Mouse (Mus musculus) central nervous system, embryonic 18 days (tissue): ENCODE measurements around the gene Ddo. TPM values are rescaled to one million over a fixed set of nuclear protein-coding genes. Genes with fewer than 3 reads are reported as not detected.

Source experiments
- polyA plus RNA-seq: library from polyadenylated mRNA; depleted of rRNA; stranded (reverse); fragments of >200 nt; gene quantifications from 2 replicates; pipeline ENCODE4 v1.2.3, GENCODE M21; 2012; rRNA removed

Gene Ddo
- polyA plus RNA-seq = 0.96 and 2.0 TPM in 2 replicates

DNA sequence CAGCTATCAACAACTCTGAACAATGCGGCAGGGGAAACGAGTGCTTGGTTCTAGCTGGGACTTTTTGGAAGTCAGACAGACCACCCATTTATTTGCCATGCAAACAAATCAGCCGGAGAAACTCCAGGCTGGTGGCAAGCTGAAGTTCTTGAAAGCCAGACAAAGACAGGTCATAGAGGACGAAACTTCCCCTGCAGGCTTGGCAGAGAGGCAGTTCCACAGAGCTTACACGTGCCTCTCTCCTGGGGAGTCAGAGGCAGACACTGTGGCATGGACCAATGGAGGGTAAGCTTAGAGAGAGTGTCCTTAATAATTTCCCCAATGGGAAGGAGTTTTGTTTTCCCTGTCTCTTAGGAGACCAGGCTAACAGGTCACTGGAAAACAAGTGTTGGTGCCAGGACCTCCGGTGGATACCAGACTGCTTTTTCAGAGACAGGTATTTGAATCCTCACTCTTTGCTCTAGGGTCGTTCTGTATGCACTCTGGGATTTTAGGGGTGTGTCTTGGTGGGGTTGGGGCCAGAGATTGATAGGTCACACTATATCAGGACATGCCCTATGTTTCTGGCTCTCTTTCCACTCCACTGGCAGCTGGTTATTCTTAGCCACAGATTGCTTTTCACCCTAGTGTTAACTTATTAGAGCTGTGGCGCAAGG lies at the start of gene Ddo:
TSS of gene Ddo (plus strand) at position 356 of the 656 bp plus-strand sequence.

DNA sequence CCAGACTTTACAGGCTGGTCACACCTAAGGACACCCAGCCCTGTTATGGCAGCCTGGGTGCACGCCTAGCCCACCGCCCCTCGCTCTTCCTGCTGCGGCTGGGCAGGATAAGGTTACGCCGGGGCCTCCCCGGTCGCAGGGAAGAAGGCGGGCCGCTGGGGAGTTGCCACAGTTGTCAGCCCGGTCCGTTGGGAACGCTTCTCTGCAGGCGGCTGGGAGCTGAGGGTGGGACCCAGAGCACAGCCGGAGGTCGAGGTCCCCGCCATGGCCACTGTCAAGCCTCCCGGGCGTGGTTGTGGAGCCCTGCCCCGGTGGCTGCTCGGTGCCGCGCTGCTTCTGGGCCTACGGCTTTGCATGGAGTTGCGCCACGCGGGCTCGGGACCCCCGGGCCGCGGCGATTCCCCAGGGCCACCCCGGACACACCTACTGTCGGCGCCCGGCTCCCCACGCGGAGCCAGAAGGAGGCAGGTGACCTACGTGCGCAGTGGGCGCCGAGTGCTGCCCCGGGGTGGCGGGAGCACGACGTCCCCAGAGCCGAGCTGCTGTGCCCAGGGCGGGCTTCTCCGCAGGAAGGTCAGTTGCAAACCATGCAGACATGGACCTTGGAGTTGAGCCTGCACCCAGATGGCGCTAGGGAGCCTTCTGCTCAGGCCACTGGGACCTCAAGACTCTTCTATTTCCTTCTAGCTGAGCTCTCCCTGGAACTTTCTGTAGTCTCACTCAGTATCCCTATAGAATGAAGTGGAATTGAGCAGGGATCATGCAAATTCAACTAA lies 53.5 kb downstream of the Ddo start, which contains the start of gene Mettl24:
TSS of gene Mettl24 (plus strand) at position 191 of the 776 bp plus-strand sequence.

Other genes with a start within 250 kb of the Ddo start
- gene Slc22a16, start 59.7 kb upstream of the Ddo start, polyA plus RNA-seq = not detected in 2 replicates
- 0.23 and 0.53 TPM in 2 replicates for gene Mettl24, start 53.3 kb downstream of the Ddo start, polyA plus RNA-seq